Mouse (Mus musculus) T-helper 17 cell (primary cell): ENCODE data around the gene Mbd5.

Experiments used
- in situ Hi-C, 2 experiments: fragments of 300-600 bp; cut with MboI, MseI; formaldehyde crosslinking; loops; 1 replicate in 1 of 2; 2 replicates in 1 of 2; pipeline ENCODE4 v1.15.1; 2025; ENCODE audit warnings: high pct_unique_total_duplicates in 2 of 2

Gene Mbd5

GRCm38 (mm10) chr2:49335267-49335666 is 386.0 kb downstream of the Mbd5 start:
- in situ Hi-C loops: no loop called here

GRCm38 (mm10) chr2:49344287-49344686 is 395.0 kb downstream of the Mbd5 start:
- in situ Hi-C loops: no loop called here

DNA sequence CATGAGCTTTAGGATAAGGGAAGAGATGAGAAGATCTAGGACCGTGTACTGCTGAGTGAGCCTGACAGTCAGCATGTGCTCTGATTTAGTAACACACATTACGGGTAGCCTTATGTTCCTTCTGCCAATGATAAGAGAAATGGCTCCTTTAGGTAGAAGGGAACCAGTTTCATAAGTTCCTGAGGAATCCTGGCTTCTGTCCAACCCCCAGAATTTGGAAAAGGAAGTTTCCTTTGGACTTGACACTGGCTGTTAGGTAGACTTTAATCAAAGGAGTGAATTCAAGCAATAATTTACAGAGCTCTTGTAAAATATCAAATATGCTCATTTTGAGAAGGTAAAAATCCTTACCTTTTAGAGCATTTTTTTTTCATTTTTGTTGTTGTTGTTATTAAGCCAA is 396.5 kb downstream of the Mbd5 start:
- in situ Hi-C loops: no loop called here

DNA sequence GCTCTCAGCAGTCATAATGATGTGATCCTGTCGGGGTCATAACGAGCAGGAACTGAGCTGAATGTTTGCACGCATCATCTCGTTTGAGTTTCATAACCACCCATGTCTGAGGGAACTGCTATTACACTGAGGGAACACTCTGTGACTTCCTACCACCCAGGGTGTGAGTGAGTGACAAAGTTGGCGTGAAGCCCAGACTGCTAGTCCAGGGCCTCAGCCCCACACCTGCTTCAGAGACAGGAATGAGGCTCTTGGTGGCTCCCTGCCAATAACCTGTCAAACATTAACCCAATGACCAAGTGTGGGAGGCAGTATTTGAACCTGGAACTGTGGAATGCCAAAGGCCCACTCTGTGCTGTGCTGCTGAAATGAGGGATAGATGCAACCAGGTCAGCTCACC is 400.5 kb downstream of the Mbd5 start:
- in situ Hi-C loops: loop anchor here in 1 of 2 experiments (10.0 kb wide), 1 partner anchor 365 kb away; no protein-coding TSS in a partner anchor

DNA sequence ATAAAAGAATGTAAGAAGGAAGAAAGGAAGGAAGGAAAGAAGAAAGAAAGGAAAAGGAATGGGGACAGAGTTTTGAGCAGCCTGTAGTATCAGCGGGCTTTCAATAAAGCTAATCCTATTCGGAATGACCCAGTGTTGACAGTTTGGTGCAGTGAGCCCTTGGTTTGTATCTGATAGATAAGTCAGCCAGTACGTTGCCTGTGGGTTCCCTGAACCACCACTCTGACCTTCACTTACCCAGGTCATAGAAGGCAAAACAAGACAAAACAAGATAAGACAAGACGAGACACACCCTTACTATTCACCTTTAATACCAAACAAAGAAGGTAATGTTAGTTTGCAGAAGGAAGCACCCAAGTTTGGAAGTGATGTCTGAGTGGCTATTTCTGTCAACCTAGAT is 401.5 kb downstream of the Mbd5 start:
- in situ Hi-C loops: loop anchor here in 1 of 2 experiments (10.0 kb wide), 1 partner anchor 364 kb away; no protein-coding TSS in a partner anchor

DNA sequence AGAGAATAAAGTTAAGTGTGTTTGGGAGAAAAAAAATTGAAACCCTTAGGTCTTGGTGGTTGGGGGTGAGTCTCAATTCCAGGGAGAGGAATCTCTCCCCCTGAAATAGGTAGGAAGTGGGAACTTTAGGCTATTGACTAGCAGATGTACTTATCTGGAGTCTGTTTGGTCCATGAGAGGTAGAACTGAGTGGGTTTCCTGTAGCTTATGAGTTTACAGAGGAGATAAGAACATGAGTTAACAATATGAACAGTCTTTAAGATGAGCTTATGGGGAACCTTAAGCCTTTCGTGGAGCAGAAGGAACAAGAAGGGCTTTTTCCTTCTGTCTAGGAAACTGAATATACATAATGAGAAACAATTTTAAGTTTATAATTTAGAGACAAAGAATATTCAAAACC is 404.8 kb downstream of the Mbd5 start:
- in situ Hi-C loops: loop anchor here in 1 of 2 experiments (10.0 kb wide), 1 partner anchor 361 kb away; no protein-coding TSS in a partner anchor

DNA sequence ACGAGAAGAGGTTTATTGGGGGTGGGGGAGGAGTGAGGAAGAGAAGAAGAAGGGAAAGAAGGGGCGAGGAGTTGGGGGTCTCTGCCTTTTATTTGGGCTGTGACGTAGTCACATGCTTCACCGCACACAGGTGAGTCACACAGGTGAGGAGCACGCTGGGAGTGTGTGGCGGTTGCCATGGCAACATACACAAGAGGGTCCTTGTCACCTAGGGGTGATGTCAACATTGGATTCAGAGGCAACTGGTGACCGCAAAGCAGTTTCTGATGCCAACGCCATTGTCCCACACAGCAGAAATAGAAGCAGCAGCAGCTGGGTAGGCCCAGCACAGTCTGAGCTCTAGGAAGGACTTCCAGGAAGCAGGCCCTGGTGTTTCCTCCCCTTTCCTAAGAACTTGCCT is 406.6 kb downstream of the Mbd5 start:
- in situ Hi-C loops: loop anchor here (5.0 to 10.0 kb wide), 2 partner anchors 359 to 381 kb away; no protein-coding TSS in a partner anchor

DNA sequence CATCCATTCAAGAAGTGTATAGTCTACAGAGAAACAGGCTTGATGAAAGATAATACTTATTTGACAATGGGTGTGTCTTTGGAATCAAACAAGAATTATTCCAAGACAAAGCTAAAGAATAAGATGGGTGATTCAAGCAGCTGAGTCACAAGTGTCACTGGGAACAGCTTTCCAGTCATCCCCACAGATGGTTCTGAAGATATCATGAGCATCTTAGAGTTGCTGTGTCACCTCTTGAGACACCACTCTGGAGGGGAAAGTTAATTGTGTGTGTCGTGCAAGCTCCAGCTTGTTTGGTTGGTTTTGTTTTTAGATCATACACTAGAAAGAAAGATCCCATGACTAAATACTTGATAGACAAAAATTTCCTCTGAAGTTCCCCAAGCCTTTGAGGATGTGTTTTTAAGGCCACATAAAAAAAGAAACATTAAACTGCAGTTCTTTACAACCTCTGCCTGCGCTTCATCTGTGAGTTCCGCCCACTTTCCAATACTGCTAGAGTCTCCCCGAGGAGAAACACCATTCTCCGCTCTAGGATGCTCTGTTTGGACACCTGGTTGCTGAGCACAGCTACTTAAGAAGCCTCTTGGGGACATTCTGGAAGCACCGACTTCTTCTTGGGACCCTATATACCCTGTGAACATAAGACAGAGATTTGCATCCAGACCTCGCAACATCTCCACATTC is 409.0 kb downstream of the Mbd5 start:
- in situ Hi-C loops: loop anchor here (5.0 to 10.0 kb wide), 2 partner anchors 357 to 379 kb away; no protein-coding TSS in a partner anchor

DNA sequence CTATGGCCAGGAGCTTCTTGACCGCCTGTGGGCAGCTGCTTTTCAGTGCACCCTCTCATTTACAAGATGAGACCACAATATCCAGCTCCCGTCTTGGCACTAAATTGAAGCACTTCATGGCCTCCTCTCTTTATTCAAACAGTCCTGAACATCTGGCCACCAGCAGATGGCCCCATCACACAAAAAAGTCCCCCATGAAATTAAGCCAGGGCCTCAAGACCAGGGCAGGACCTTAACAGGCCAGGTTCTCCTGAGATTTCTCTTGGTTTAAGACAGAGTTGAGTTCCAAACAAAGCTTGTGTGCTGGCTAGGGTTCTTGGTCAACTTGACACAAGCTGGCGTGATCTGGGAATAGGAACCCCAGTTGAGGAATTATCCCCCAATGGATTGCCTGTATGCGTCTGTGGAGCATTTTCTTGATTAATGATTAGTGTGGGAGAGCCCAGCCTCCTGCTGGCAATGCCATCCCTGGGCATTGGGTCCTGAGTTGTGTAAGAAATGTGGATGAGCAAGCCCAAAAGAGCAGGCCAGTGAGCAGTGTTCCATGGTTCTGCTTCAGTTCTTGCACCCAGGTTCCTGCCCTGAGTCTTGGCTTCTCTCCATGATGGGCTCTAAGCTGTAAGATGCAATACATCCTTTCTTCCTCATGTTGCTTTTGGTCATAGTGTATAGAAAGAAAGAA is 409.7 kb downstream of the Mbd5 start:
- in situ Hi-C loops: loop anchor here (5.0 to 10.0 kb wide), 2 partner anchors 356 to 378 kb away; no protein-coding TSS in a partner anchor

DNA sequence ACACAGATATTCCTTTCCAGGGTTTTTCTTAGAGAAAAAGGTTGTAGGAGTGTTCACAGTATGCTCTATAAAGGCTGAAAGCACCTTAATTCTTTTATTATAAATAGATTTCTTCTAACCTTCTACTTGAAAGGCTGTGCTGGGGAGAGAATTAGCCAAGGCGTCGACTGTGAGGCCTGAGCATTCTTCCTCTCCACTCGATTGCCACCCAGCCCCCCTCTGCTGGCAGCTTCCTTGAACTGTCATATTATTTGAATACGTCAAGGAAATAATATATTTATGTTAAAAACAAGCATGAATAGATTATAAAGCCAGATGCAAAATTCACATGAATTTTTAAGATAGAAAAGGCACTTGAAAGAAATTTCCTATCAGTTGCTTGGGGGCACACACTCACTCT is 410.4 kb downstream of the Mbd5 start:
- in situ Hi-C loops: loop anchor here (5.0 to 10.0 kb wide), 2 partner anchors 355 to 378 kb away; no protein-coding TSS in a partner anchor

DNA sequence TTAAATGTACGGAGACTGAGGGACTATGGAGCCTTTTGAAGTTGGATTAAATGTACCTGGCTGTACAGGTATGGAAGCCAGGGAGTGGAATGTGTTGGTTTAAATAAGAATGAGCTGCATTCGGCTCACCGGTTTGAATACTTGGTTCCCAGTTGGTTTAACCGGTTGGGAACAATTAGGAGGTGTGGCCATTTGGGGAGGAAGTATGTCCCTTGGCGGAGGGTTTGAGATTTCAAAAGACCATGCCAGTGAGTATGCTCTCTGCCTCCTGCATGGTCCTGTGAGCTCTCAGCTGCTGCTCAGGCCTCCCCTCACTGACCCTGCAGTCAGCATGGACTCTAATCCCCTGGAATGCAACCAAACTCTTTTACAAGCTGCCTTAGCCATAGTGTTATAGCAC is 415.2 kb downstream of the Mbd5 start:
- in situ Hi-C loops: no loop called here

- in situ Hi-C loops: no loop called here
These were observed 417.7 kb downstream of the Mbd5 start for GRCm38 (mm10) chr2:49366878-49367545.

DNA sequence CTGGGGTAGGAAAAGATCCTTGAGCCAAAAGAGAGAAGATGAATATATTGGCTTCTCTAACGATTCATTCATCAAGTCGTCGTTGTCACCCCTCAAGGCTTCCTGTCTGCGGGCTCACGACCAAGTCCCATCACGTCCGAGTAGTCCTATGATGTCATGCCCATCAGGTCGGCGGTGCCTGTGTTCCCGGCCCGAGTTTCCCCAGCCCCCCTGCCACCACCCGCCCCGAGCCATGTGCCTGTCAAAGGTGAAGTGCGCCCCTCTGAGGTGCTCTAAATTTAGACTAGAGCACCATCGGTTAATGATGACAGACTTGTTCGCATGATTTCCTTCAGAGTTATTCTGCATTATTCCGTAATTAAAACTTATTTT is 418.2 kb downstream of the Mbd5 start:
- in situ Hi-C loops: no loop called here

- in situ Hi-C loops: no loop called here
These were observed 422.3 kb downstream of the Mbd5 start for GRCm38 (mm10) chr2:49371632-49372031.

- in situ Hi-C loops: no loop called here
These were observed 423.3 kb downstream of the Mbd5 start for GRCm38 (mm10) chr2:49372586-49372985.
